Mouse (Mus musculus) kidney, embryonic 16.5 days (tissue): ENCODE measurements around the gene Pcsk6. TPM values are rescaled to one million over a fixed set of nuclear protein-coding genes. Genes with fewer than 3 reads are reported as not detected.
"Not testable (repeated sequence)": the region's sequence is repeated elsewhere in the genome, so short reads cannot be mapped to it uniquely, and the experiment has no call there.

Experiments used
- ATAC-seq: fragments of 200-750 bp; cut with Nextera tagmentation; 2 replicates; pipeline ENCODE4 v1.8.0; 2017; ENCODE audit warnings: moderate TSS enrichment; ENCODE audit not compliant: low FRiP score, low TSS enrichment
- H3K27ac ChIP-seq: fragments of 300-500 bp; sonication (generic); 2 replicates; pipeline ENCODE4 v1.5.1; 2014; ENCODE audit warnings: low read length
- H3K27me3 ChIP-seq: fragments of 300-500 bp; sonication (generic); 2 replicates; pipeline ENCODE4 v1.6.1; 2014; ENCODE audit warnings: low read length, control low read depth, mixed read lengths; ENCODE audit not compliant: insufficient read depth
- H3K36me3 ChIP-seq: fragments of 300-500 bp; sonication (generic); 2 replicates; pipeline ENCODE4 v1.6.1; 2014; ENCODE audit warnings: low read length, control low read depth, mixed read lengths; ENCODE audit not compliant: insufficient read depth
- H3K4me1 ChIP-seq: fragments of 300-500 bp; sonication (generic); 2 replicates; pipeline ENCODE4 v1.6.1; 2014; ENCODE audit warnings: low read length, control low read depth, mixed read lengths; ENCODE audit not compliant: insufficient read depth
- H3K4me2 ChIP-seq: fragments of 300-500 bp; sonication (generic); replicated peaks from 2 replicates; pipeline ENCODE4 v1.6.1; 2014; ENCODE audit warnings: low read depth, low read length
- H3K4me3 ChIP-seq: fragments of 300-500 bp; sonication (generic); 2 replicates; pipeline ENCODE4 v1.5.1; 2014; ENCODE audit warnings: mild to moderate bottlenecking, low read length
- H3K9ac ChIP-seq: fragments of 300-500 bp; sonication (generic); replicated peaks from 2 replicates; pipeline ENCODE4 v1.6.1; 2014; ENCODE audit warnings: low read length
- H3K9me3 ChIP-seq: fragments of 300-500 bp; sonication (generic); 2 replicates; pipeline ENCODE4 v1.6.1; 2016; ENCODE audit warnings: low read length, control low read depth
- WGBS: fragments of 180-500 bp; shearing (Covaris S2); extraction: QIAGEN DNeasy Blood & Tissue Kit; methylation state at CpG from one replicate; pipeline ENCODE4 v1.1.7; 2014; 5-methylcytosine and 5-hydroxymethylcytosine counted together
- polyA plus RNA-seq: library from polyadenylated mRNA; unstranded; fragments of >200 nt; fragmentation: Nextera tagmentation; extraction: Ambion mirVana; gene quantifications from 2 replicates; pipeline ENCODE4 v1.2.1, GENCODE M21; 2015

Pcsk6 gene
- polyA plus RNA-seq, result 1.9 and 2.0 TPM in 2 replicates

DNA sequence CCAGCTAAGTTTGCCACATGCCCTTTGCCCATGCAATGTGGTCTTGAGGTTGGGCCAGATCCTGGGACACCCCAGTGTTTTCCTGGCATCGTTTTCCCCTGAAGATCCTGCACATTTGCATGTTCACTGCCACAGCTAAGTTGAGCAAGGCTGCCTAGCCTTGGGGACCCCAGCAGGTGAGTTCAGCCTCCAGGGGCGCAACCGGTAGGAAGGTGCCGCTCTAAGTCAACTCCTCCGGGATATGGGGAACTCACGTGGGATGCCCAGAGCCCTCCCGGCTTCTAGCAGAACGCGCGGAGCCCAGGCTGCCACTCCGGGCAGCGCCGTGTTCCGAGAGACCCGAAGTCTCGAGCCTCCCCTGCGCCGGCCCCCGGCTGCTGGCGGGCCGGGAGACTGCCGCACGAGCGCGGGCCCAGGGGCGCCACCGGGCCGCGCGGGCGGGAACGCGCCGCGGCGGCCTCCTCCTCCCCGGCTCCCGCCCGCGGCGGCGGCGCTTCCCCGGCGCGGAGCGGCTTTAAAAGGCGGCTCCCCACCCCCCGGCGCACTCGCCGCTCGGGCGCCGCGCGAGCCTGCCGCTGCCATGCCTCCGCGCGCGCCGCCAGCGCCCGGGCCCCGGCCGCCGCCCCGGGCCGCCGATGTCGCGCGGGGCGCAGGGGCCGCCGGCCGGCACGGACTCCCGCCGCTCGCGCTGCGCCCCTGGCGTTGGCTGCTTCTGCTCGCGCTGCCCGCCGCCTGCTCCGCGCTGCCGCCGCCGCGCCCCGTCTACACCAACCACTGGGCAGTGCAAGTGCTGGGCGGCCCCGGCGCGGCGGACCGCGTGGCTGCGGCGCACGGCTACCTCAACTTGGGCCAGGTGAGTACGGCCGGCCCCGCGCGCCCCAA lies at the start of gene Pcsk6:
Gene Pcsk6 (plus strand): TSS at position 144 of the 882 bp plus-strand sequence.
- H3K4me3 ChIP-seq, result peak within 1 kb of the TSS; percentile 56
- H3K4me1 ChIP-seq, result peaks cover 15% of the 10 kb centered on the region
- H3K36me3 ChIP-seq, result no peaks in the 10 kb centered on the region
- H3K9me3 ChIP-seq, result no peaks in the 10 kb centered on the region
- under 1% methylated on average over 66 of the region's 111 CpGs for WGBS
- H3K27me3 ChIP-seq, result peaks cover 44% of the 10 kb centered on the region
- peak within 1 kb of the TSS; percentile 85 for H3K4me2 ChIP-seq
- H3K9ac ChIP-seq, result peak within 1 kb of the TSS; percentile 65
- ATAC-seq, result peak; percentile 66
- H3K27ac ChIP-seq, result no peak within 1 kb of the TSS

DNA sequence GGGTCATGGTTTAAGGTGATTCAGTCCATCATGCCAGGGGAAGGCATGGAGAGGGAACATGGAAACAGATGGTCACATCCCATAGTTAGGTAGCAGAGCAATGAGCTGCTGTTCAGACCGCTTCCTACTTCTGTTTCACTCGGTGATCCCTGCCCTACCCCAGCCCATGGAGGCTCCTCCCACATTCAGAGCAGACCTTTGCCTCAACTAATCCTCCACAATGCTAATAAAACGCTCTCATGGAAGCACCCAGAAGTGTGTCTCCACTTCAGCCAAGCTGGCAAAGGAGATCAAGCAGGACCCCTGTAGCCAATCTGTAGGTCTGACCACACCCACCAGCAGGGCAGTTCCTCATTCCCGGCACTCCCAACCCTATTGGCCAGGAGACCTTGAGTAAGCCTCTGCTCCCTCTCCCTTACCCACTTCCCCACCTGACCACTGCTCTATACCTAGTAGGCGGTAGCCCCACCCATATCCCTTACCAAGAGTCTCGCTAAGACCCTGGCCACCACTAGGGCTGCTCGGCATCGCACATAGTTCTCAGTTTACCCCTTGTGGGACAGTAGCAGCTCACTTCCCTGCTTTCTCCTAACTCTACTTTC lies 47.8 kb upstream of the Pcsk6 start:
- WGBS, result 83% methylated on average over 8 of the region's 8 CpGs
- ATAC-seq, result no peak
- no peak overlapping the region for H3K4me2 ChIP-seq
- H3K27ac ChIP-seq, result no peak overlapping the region
- H3K9me3 ChIP-seq, result 0 out of 2 replicates have a peak, but pooled peaks cover 5% of the 10 kb centered on the region
- no peaks in the 10 kb centered on the region for H3K36me3 ChIP-seq
- H3K27me3 ChIP-seq, result no peaks in the 10 kb centered on the region
- no peaks in the 10 kb centered on the region for H3K4me1 ChIP-seq
- H3K9ac ChIP-seq, result no peak overlapping the region
- H3K4me3 ChIP-seq, result no peak overlapping the region

DNA sequence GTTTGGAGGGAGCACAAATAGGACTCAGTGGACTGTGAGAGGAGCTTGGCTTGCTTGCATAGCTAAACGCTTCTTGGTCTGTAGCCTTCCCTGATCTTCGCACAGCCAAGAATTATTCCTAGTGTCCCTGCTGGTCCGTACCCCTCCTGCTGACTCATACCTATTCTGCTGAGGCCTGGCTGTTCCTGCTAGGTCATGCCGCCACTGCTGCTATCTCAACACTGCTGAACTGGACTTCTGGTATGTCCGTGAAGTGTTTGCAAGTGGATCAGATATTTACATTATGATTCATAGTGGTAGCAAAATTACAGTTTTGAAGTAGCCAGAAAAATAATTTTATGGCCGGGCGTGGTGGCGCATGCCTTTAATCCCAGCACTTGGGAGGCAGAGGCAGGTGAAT lies 44.0 kb upstream of the Pcsk6 start:
- ATAC-seq, result no peak
- 94% methylated on average over 8 of the region's 8 CpGs for WGBS

DNA sequence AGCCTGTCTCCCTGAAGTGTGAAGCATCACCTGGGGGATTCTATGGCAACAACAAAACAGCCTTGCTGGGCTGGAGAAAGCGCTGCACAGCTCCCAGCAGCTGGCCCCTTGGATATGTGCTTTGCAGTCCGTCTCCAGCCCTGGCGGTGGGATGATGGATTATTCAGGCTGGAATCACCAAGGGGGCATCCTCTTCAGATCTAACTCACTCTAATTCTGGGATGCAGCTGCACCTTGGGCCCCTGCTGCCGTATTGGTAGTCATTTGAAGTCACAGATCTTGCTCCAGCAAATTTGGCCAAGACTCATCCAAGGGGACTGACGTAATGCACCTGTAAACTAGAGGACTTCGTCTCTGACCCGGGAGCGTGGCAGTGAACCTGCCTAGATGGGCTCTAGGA lies 41.1 kb upstream of the Pcsk6 start:
- no peak overlapping the region for H3K4me3 ChIP-seq
- H3K36me3 ChIP-seq, result no peaks in the 10 kb centered on the region
- 37% methylated on average over 8 of the region's 8 CpGs for WGBS
- 0 out of 2 replicates have a peak, but pooled peaks cover 6% of the 10 kb centered on the region for H3K4me1 ChIP-seq
- no peaks in the 10 kb centered on the region for H3K27me3 ChIP-seq
- no peak overlapping the region for H3K4me2 ChIP-seq
- ATAC-seq, result no peak
- 0 out of 2 replicates have a peak, but pooled peaks cover 5% of the 10 kb centered on the region for H3K9me3 ChIP-seq
- H3K27ac ChIP-seq, result no peak overlapping the region
- H3K9ac ChIP-seq, result no peak overlapping the region

More for the DNA sequence above, 44.0 kb upstream of the Pcsk6 start:
- Histone ChIP-seq H3K4me2 (no peak overlapping the region), H3K27ac (no peak overlapping the region), H3K9ac (no peak overlapping the region), H3K4me3 (no peak overlapping the region), H3K36me3 (no peaks in the 10 kb centered on the region), H3K27me3 (no peaks in the 10 kb centered on the region), H3K4me1 (0 out of 2 replicates have a peak, but pooled peaks cover 6% of the 10 kb centered on the region), H3K9me3 (0 out of 2 replicates have a peak, but pooled peaks cover 5% of the 10 kb centered on the region)

DNA sequence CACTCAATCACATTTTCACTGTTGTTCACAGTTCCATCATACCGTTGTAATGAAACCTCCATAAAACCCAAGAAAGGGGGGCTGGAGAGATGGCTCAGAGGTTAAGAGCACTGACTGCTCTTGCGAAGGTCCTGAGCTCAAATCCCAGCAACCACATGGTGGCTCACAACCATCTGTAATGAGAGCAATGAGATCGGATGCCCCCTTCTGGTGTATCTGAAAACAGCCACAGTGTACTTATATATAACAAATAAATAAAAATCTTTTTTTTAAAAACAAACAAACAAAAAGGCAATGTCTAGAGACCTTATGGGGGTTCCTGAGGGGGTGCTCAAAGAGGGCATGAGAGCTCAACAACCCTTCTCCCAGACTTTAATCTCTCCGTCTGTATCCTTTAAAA lies 39.6 kb upstream of the Pcsk6 start:
- H3K4me1 ChIP-seq, H3K9ac ChIP-seq, H3K36me3 ChIP-seq, H3K27me3 ChIP-seq, ATAC-seq, H3K9me3 ChIP-seq, H3K4me3 ChIP-seq, H3K4me2 ChIP-seq, H3K27ac ChIP-seq: not testable (repeated sequence)
- WGBS, result 66% methylated on average over 4 of the region's 4 CpGs

DNA sequence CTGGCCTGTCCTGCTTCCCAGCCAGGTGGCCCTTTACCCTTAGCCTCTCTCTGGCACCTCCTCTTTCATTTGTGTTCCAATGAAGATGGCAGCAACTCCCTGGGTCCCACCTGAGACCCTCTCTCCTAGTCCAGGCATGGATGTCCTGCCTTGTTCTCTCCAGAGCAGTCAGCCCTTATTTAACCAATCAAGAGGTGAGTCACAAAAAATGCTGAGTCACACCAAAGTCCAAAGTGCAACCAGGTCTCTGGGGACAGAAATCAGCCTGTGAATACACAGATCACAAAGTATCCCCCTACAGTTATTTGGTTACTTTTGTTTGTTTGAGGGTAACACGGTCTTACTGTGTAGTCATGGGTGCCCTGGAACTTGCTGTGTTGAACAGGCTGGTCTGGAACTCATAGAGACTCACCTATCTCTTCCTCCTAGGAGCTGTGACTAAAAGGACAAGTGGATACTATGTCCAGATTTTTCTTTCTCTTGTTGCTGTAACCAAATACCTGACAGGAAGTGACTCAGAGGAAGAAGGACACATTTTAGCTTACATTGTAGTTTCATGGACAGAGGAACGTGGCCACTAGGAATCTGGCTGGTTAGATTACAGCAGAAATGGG lies 38.9 kb upstream of the Pcsk6 start:
- 65% methylated on average over 2 of the region's 2 CpGs for WGBS
- H3K27ac ChIP-seq, result no peak overlapping the region
- no peak for ATAC-seq

DNA sequence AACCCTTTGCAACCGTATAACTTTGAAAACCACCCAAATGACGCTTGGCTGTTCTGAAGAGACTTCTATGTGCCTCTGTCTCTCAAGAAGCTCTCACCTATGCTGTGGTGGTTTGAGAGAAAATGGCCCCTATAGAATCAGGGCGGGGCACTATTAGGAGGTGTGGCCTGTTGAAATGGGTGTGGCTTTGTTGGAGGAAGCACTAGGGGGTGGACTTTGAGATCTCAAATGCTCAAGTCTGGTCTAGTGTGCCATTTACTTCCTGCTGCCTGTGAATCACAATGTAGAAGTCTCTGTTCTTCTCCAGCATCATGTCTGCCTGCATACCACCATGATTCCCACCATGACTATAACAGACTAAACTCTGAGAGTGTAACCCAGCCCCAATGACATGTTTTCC lies 21.8 kb upstream of the Pcsk6 start:
- Histone ChIP-seq H3K9ac (no peak overlapping the region), H3K27me3 (no peaks in the 10 kb centered on the region), H3K27ac (no peak overlapping the region), H3K36me3 (no peaks in the 10 kb centered on the region), H3K4me2 (no peak overlapping the region), H3K9me3 (peaks cover 9% of the 10 kb centered on the region), H3K4me3 (no peak overlapping the region), H3K4me1 (no peaks in the 10 kb centered on the region)
- WGBS, result 94% methylated on average over 3 of the region's 3 CpGs
- no peak for ATAC-seq

More for the DNA sequence above, 38.9 kb upstream of the Pcsk6 start:
- H3K9me3 ChIP-seq, result no peaks in the 10 kb centered on the region
- no peaks in the 10 kb centered on the region for H3K27me3 ChIP-seq
- H3K4me1 ChIP-seq, result 0 out of 2 replicates have a peak, but pooled peaks cover 6% of the 10 kb centered on the region
- no peak overlapping the region for H3K4me3 ChIP-seq
- no peak overlapping the region for H3K4me2 ChIP-seq
- H3K9ac ChIP-seq, result no peak overlapping the region
- no peaks in the 10 kb centered on the region for H3K36me3 ChIP-seq

DNA sequence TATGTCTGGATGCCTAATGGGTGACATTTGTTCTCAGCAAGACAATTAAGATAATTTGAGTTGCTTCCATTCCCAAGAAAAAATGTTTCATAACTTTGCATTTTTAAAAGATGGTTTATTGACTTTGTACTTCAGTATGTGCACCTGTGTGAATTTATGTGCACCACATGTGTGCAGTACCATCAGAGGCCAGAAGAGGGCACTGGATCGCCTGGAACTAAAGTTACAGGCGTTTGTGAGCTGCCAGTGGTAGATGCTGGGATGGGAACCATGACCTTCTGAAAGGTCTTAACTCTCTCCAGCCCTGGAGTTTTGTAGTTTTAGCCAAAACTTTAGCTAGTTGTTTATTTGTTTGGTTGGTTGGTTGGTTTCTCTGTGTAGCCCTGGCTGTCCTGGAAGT lies 18.3 kb upstream of the Pcsk6 start:
- Histone ChIP-seq H3K27me3 (no peaks in the 10 kb centered on the region), H3K9ac (no peak overlapping the region), H3K4me3 (no peak overlapping the region), H3K27ac (no peak overlapping the region), H3K4me2 (no peak overlapping the region), H3K36me3 (no peaks in the 10 kb centered on the region), H3K4me1 (no peaks in the 10 kb centered on the region), H3K9me3 (peaks cover 9% of the 10 kb centered on the region)
- no peak for ATAC-seq
- 59% methylated on average over 2 of the region's 2 CpGs for WGBS

DNA sequence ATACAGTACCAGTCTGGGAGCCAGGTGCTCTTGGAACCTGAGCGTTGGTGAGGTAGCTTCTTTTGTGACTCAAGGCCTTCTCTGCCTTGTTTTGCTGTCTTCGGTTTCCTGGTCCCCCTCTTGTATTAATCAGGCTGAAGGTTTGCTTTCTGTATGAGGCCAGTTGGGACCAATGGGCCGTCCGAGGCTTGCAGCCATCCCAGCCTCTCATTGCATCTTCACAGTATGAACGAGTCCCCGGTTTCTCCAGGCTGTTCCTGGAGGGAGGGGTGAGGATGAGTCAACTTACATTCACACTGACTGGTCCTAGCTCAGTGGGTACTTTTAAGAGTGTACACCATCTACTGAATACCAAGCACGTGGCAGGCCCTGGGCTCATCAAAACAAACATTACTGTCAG lies 553 bp upstream of the Pcsk6 start:
- Histone ChIP-seq H3K27me3 (peaks cover 44% of the 10 kb centered on the region), H3K36me3 (no peaks in the 10 kb centered on the region), H3K27ac (no peak overlapping the region), H3K9me3 (no peaks in the 10 kb centered on the region), H3K4me1 (peaks cover 15% of the 10 kb centered on the region), H3K4me2 (no peak overlapping the region), H3K4me3 (no peak overlapping the region), H3K9ac (no peak overlapping the region)
- ATAC-seq, result no peak
- WGBS, result 62% methylated on average over 7 of the region's 7 CpGs
